17 mouse cellular contexts compared by ENCODE assay signal in the genomic region with DNA sequence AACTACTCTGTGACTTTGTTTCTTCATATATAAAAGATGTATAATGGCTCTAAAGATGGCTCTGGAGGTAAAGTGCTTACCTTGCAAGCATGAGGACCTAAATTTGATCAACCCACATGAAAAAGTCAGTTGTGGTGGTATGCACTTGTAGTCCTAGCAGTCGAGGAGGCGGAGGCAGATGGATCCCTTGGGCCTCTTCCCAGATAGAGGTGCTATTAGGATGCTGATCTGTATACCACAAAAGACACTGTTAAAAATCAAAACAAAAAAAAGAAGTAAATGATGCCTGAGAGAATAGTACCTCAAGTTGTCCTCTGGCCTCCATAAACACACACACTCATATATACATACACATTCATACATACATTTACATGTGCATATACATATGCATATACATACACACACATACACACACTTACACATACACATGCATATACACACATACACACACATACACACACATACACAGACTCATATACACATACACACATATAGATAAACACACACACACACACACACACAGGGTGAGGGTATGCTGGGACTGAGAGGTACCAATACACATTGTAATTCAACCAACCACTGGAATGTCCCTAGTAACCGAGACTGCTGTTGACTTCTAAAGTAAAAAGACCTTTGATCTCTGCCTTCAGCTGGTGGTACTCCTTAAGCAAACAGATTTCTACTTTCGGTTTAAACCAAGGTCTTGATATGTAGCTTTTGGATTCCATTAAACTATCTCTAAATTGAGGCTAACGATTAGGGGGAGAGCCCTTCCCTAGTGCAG.
DNase-seq lines count a peak whose midpoint lies in the region; ATAC-seq and TF ChIP-seq lines count a peak whose summit lies in the region.
"Had no signal": no experiment of that assay in that cellular context is flagged by ENCODE, and none has a peak within 500 bp of the region (broad histone marks: within the 10 kb centered on the region; RNA-seq: fewer than 3 reads in every experiment).

No protein-coding gene starts in this region.

- 67% methylated on average over 5 of the region's 5 CpGs for WGBS in kidney, embryonic 16.5 days
- 56% methylated on average over 5 of the region's 5 CpGs for WGBS in intestine, postnatal 0 days
- WGBS in hindbrain, embryonic 14.5 days, result 82% methylated on average over 5 of the region's 5 CpGs

- no peak overlapping the region for H3K27ac ChIP-seq in kidney, embryonic 16.5 days (ENCODE audit: low read length)
- no peak overlapping the region for H3K27ac ChIP-seq in intestine, postnatal 0 days (ENCODE audit: low read depth, low read length)
- H3K27ac ChIP-seq in hindbrain, embryonic 14.5 days, result no peak overlapping the region
- H3K27ac ChIP-seq: embryonic facial prominence, embryonic 12.5 days; heart, embryonic 13.5 days; hindbrain, embryonic 15.5 days; neural tube, embryonic 15.5 days had no signal

- H3K4me2 ChIP-seq in kidney, embryonic 16.5 days (replicated peaks; ENCODE audit: low read depth, low read length), result no peak overlapping the region
- 0 out of 2 replicates have a peak overlapping the region, but pooled peaks have one; percentile 21 for H3K4me2 ChIP-seq in intestine, postnatal 0 days (replicated peaks; ENCODE audit: low read depth)
- no peak overlapping the region for H3K4me2 ChIP-seq in hindbrain, embryonic 14.5 days (replicated peaks)
- H3K4me2 ChIP-seq: embryonic facial prominence, embryonic 12.5 days; heart, embryonic 13.5 days; hindbrain, embryonic 15.5 days; lung, embryonic 14.5 days; neural tube, embryonic 15.5 days had no signal

- no peaks in the 10 kb centered on the region for H3K4me1 ChIP-seq in kidney, embryonic 16.5 days (ENCODE audit: insufficient read depth, low read length)
- H3K4me1 ChIP-seq in intestine, postnatal 0 days (replicated peaks; ENCODE audit: control insufficient read depth, insufficient read depth, low read length), result no peaks in the 10 kb centered on the region
- no peaks in the 10 kb centered on the region for H3K4me1 ChIP-seq in hindbrain, embryonic 14.5 days (replicated peaks; ENCODE audit: control insufficient read depth, insufficient read depth, low read length)
- H3K4me1 ChIP-seq: hindbrain, embryonic 15.5 days had no signal

- no peak overlapping the region for H3K4me3 ChIP-seq in kidney, embryonic 16.5 days (ENCODE audit: low read length)
- H3K4me3 ChIP-seq in intestine, postnatal 0 days (ENCODE audit: low read depth, low read length), result no peak overlapping the region
- no peak overlapping the region for H3K4me3 ChIP-seq in hindbrain, embryonic 14.5 days (replicated peaks; ENCODE audit: low read length)
- H3K4me3 ChIP-seq: embryonic facial prominence, embryonic 12.5 days; heart, embryonic 13.5 days; hindbrain, embryonic 15.5 days; neural tube, embryonic 15.5 days had no signal

- H3K27me3 ChIP-seq in kidney, embryonic 16.5 days (ENCODE audit: insufficient read depth, low read length), result no peaks in the 10 kb centered on the region
- H3K27me3 ChIP-seq in intestine, postnatal 0 days (replicated peaks; ENCODE audit: control insufficient read depth, insufficient read depth, low read length), result no peaks in the 10 kb centered on the region
- no peaks in the 10 kb centered on the region for H3K27me3 ChIP-seq in hindbrain, embryonic 14.5 days (ENCODE audit: control insufficient read depth, insufficient read depth, low read length)
- H3K27me3 ChIP-seq: embryonic facial prominence, embryonic 12.5 days; heart, embryonic 13.5 days; hindbrain, embryonic 15.5 days; neural tube, embryonic 15.5 days had no signal

- DNase-seq in kidney, adult 9 months, result peak; percentile 35
- peak; percentile 77 for DNase-seq in naive thymus-derived CD4-positive, alpha-beta T cell, adult 2 months (ENCODE audit: low read depth)
- DNase-seq in ovary, postnatal 36 days (ENCODE audit: low spot score), result no peak
- DNase-seq in hindbrain, embryonic 14.5 days (ENCODE audit: low spot score), result no peak
- no peak for DNase-seq in left cerebral cortex, adult 11 months (ENCODE audit: low spot score)
- DNase-seq: adrenal gland, postnatal 36 days; cerebellum, postnatal 36 days; gastrocnemius, postnatal 36 days; lung, embryonic 14.5 days had no signal

- no peak for TF ChIP-seq CTCF in intestine, postnatal 0 days (IDR thresholded peaks at IDR 0.05; ENCODE audit: low read depth)

- peaks cover 49% of the 10 kb centered on the region for H3K36me3 ChIP-seq in kidney, embryonic 16.5 days (ENCODE audit: insufficient read depth, low read length)
- no peaks in the 10 kb centered on the region for H3K36me3 ChIP-seq in intestine, postnatal 0 days (ENCODE audit: control insufficient read depth, insufficient read depth)
- H3K36me3 ChIP-seq in hindbrain, embryonic 14.5 days (replicated peaks; ENCODE audit: control insufficient read depth, insufficient read depth), result peaks cover 43% of the 10 kb centered on the region
- H3K36me3 ChIP-seq: G1E had no signal

- ATAC-seq in kidney, embryonic 16.5 days (ENCODE audit: low FRiP score, low TSS enrichment), result no peak
- ATAC-seq in CD4-positive, CD25-positive, alpha-beta regulatory T cell, adult 4 months, result peak; percentile 96
- ATAC-seq in intestine, postnatal 0 days, result peak; percentile 73
- ATAC-seq in hindbrain, embryonic 14.5 days (ENCODE audit: low FRiP score), result no peak

- no peaks in the 10 kb centered on the region for H3K9me3 ChIP-seq in kidney, embryonic 16.5 days (ENCODE audit: low read length)
- H3K9me3 ChIP-seq in intestine, postnatal 0 days (ENCODE audit: control insufficient read depth), result no peaks in the 10 kb centered on the region
- no peaks in the 10 kb centered on the region for H3K9me3 ChIP-seq in hindbrain, embryonic 14.5 days (ENCODE audit: control insufficient read depth, low read length)
- H3K9me3 ChIP-seq: embryonic facial prominence, embryonic 12.5 days; G1E; heart, embryonic 13.5 days; hindbrain, embryonic 15.5 days; neural tube, embryonic 15.5 days had no signal

- no peak overlapping the region for H3K9ac ChIP-seq in kidney, embryonic 16.5 days (replicated peaks; ENCODE audit: low read length)
- H3K9ac ChIP-seq in intestine, postnatal 0 days (ENCODE audit: low read depth, low read length), result no peak overlapping the region
- no peak overlapping the region for H3K9ac ChIP-seq in hindbrain, embryonic 14.5 days
- H3K9ac ChIP-seq: embryonic facial prominence, embryonic 12.5 days; heart, embryonic 13.5 days; hindbrain, embryonic 15.5 days; lung, embryonic 14.5 days; neural tube, embryonic 15.5 days had no signal

Comparison
In these comparisons a context has a peak if more than half of its experiments do, and no peak if none do; other contexts are left out.
1. DNase-seq: peak in kidney, adult 9 months (single experiment) and naive thymus-derived CD4-positive, alpha-beta T cell, adult 2 months (single experiment); none in ovary, postnatal 36 days (single experiment), hindbrain, embryonic 14.5 days (single experiment) and left cerebral cortex, adult 11 months (single experiment).
2. ATAC-seq: peak in CD4-positive, CD25-positive, alpha-beta regulatory T cell, adult 4 months (single experiment) and intestine, postnatal 0 days (single experiment); none in kidney, embryonic 16.5 days (single experiment) and hindbrain, embryonic 14.5 days (single experiment).